Mouse (Mus musculus): ENCODE measurements around the gene Casc4. TPM values are rescaled to one million over a fixed set of nuclear protein-coding genes. Genes with fewer than 3 reads are reported as not detected.
"Not testable (repeated sequence)": the region's sequence is repeated elsewhere in the genome, so short reads cannot be mapped to it uniquely, and the experiment has no call there.

Gene Casc4
- total RNA-seq, 2 experiments from 2014 or later: 50.6 to 55.6 TPM

GRCm38 (mm10) chr2:121909975-121910374 lies 43.2 kb downstream of the Casc4 start:
- DNase-seq (ENCODE audit: low spot score in 2 of 2): no peak

- DNase-seq (ENCODE audit: low spot score in 2 of 2): no peak
Observed at GRCm38 (mm10) chr2:121916047-121916970, 49.5 kb downstream of the Casc4 start.

DNA sequence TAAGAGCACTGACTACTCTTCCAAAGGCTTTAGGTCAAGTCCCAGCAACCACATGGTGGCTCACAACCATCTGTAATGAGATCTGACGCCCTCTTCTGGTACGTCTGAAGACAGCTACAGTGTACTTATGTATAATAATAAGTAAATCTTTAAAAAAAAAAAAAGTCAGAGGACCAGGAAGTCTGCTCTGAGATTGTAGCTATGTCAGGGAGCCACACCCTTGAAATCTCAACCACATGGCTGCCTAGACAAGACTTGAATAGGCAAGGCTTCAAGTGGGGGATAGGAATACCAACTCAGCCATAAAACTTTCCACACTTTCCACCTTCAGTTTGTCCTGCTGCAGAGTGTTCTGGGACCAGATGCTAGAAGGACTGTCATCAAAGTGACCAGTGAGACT lies 70.9 kb downstream of the Casc4 start:
- not testable (repeated sequence) for DNase-seq (ENCODE audit: low spot score in 2 of 2)

- DNase-seq (ENCODE audit: low spot score in 2 of 2): no peak
Observed at GRCm38 (mm10) chr2:121943364-121943763, 76.6 kb downstream of the Casc4 start.

GRCm38 (mm10) chr2:121954971-121955656 lies 88.3 kb downstream of the Casc4 start:
- DNase-seq (ENCODE audit: low spot score in 2 of 2): no peak

DNA sequence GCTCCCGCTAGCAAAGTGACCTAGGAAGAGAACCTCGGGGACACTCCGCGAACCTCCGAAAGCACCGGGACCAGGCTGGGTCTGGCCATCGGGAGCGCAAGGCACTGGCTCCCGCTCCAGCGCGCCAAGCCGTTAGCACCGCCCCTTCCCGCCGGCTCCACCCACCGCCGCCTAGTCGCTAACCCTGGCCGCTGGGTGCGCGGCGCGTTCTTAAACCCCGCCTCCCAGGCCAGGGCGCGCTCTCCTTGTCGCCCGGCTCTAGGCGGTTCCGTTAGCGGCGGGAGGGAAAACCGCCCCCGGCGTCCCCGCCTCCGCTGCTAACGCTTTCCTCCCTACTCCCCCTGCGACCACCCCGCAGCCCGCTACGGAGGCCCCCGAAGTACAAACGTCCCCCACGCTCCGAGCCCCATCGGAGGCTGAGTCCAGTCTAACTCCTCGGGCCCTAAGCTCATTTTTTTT lies 89.0 kb downstream of the Casc4 start, which contains the start of the genes Ctdspl2 and Mageb3:
Gene Ctdspl2, plus strand, starts transcription at position 237 of the 459 bp plus-strand sequence.
Gene Mageb3, minus strand, starts transcription at position 328 of the 459 bp plus-strand sequence.
- peak; percentile 95 to 98 for DNase-seq (ENCODE audit: low spot score in 2 of 2)

DNA sequence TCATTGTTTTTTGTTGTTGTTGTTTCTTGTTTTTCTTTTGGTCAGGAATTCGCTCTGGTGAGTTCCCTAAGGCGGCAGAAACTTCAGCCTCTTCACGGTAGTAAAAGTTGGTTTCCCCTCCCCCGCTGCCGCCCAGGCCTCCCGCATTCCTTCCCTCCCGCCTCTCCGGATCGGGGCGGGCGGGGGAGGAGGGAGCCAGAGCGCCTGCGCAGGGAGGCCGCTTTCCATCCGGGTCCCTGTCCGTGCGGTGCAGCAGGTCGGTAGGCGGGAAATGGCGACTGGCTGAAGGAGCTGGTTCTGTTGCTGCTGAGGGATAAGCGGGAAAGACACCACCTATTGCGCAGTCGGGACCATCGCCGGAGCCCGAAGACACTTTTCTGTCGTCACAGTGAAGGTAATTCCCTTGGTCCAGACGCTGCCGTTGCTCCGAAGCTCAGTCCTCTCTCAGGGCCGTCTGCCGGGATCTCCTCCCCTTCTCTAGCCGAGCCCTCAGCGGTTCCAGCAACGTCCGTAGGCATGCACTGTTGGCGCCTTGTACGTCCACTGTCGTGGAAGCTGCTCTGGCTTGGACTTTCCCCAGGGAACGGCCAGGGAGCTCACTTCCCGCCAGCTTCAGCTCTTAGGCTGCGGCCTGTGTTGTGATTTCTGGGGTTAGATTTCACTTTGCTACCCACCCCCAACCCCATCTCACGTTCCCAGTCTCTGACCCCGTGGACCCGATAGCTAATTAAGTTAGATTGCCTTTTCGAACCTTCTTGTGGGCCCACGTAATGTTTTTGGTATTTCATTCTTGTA lies 89.7 kb downstream of the Casc4 start:
- DNase-seq (ENCODE audit: low spot score in 2 of 2): peak; percentile 94 to 95

DNA sequence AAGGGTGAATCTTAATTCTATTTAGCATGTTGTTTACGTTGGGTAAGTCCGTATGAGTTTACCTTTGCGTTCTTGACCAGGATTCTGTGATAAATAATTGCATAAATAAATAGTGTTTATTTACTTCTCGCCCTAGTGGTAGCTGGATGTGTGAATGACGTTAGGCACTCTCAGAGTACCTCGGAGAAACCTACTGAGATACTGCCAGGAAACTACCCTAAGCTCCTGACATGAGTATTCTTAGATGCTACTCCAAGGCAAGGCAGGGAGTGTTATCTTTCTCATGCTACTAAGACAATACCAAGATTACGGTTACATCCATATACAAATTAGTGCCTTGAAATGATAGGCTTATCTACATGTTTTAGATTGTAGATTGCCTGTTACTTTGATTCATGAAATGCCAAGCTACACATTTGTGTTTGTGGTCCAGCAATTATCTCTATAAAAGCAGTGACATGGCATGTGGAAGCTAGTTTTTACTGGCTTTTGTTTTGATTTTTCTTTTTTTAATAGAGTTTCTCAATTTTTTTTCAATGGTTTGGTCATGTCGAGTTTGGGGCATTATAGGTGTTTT lies 90.5 kb downstream of the Casc4 start:
- no peak for DNase-seq (ENCODE audit: low spot score in 2 of 2)

Other genes starting within 250 kb of the Casc4 start
- under 1 TPM; 0.83 to 0.91 TPM for gene Frmd5, start 59.9 kb upstream of the Casc4 start, total RNA-seq (2021)
- gene Ctdspl2, start 89.0 kb downstream of the Casc4 start, total RNA-seq (2021): 10 to 100 TPM; 32.8 to 39.0 TPM
- under 1 TPM; 0.21 to 0.27 TPM for gene Mageb3, start 89.1 kb downstream of the Casc4 start, total RNA-seq (2021)
- 10 to 100 TPM; 16.4 to 18.9 TPM for gene Eif3j1, start 161.6 kb downstream of the Casc4 start, total RNA-seq (2021)

All from gastrocnemius, postnatal 4 days (tissue).